Mouse (Mus musculus) lung, postnatal 14 days (tissue): ENCODE data around the gene Alad.
A peak's percentile ranks its signal among the peaks of the same experiment; 100 is the strongest.
"Not testable (repeated sequence)": the region's sequence is repeated elsewhere in the genome, so short reads cannot be mapped to it uniquely, and the experiment has no call there.

Experiments used
- DNase-seq: peaks from one replicate; pipeline ENCODE4 v3.0.0; 2021

The Alad gene

GRCm38 (mm10) chr4:62485450-62486161 lies 34.1 kb downstream of the Alad start:
- peak; percentile 57 for DNase-seq

- no peak for DNase-seq
Measured at GRCm38 (mm10) chr4:62484928-62485327, 34.8 kb downstream of the Alad start.

- DNase-seq, result peak; percentile 18
Measured at GRCm38 (mm10) chr4:62480709-62481605, 38.8 kb downstream of the Alad start.

GRCm38 (mm10) chr4:62479937-62480708 lies 39.6 kb downstream of the Alad start, which contains the start of gene Bspry:
TSS of gene Bspry (plus strand) at chr4:62480053.
- DNase-seq, result peak; percentile 60

- DNase-seq, result not testable (repeated sequence)
Measured at GRCm38 (mm10) chr4:62479593-62479936, 40.2 kb downstream of the Alad start.

GRCm38 (mm10) chr4:62477542-62478244 lies 42.0 kb downstream of the Alad start:
- no peak for DNase-seq

GRCm38 (mm10) chr4:62475793-62476192 lies 43.9 kb downstream of the Alad start:
- DNase-seq, result no peak

- DNase-seq, result no peak
Measured at GRCm38 (mm10) chr4:62475131-62475530, 44.6 kb downstream of the Alad start.

- no peak for DNase-seq
Measured at GRCm38 (mm10) chr4:62472071-62472470, 47.6 kb downstream of the Alad start.

- peak; percentile 80 for DNase-seq
Measured at GRCm38 (mm10) chr4:62470598-62471051, 49.1 kb downstream of the Alad start, which contains the start of gene Wdr31. TSS of gene Wdr31 (minus strand) at chr4:62470896.

- no peak for DNase-seq
Measured at GRCm38 (mm10) chr4:62468158-62468557, 51.6 kb downstream of the Alad start.

GRCm38 (mm10) chr4:62463124-62463523 lies 56.6 kb downstream of the Alad start:
- DNase-seq, result no peak

- DNase-seq, result no peak
Measured at GRCm38 (mm10) chr4:62460348-62460747, 59.4 kb downstream of the Alad start.
